Mouse (Mus musculus) stomach, postnatal 0 days (tissue): ENCODE results near the gene Abhd2.

Experiments used
- CTCF ChIP-seq: IDR thresholded peaks from 2 replicates; pipeline ENCODE4 v1.5.1; 2016; ENCODE audit warnings: antibody characterized with exemption, low read depth, mild to moderate bottlenecking, moderate library complexity
- EP300 ChIP-seq: optimal IDR thresholded peaks from 2 replicates; pipeline ENCODE3; 2016; ENCODE audit warnings: antibody characterized with exemption

- TF ChIP-seq CTCF: no peak
- no peak for TF ChIP-seq EP300
Measured at GRCm38 (mm10) chr7:79394666-79395065, 121.7 kb downstream of the Abhd2 start.
